Mouse (Mus musculus): ENCODE data around the gene Kdm2b. TPM values are rescaled to one million over a fixed set of nuclear protein-coding genes. Genes with fewer than 3 reads are reported as not detected.
A peak's percentile ranks its signal among the peaks of the same experiment; 100 is the strongest.

Kdm2b gene
- polyA plus RNA-seq, 1 experiment from 2014 or later: 62.5 TPM

GRCm38 (mm10) chr5:122890396-122890795 is 99.2 kb downstream of the Kdm2b start:
- Histone ChIP-seq H3K4me2 (ENCODE audit: low read length) (no peak overlapping the region), H3K27ac (no peak overlapping the region), H3K9ac (ENCODE audit: low read depth, low read length) (no peak overlapping the region), H3K4me3 (replicated peaks; ENCODE audit: low read depth, low read length) (no peak overlapping the region), H3K27me3 (ENCODE audit: insufficient read depth, low read length) (no peaks in the 10 kb centered on the region), H3K36me3 (ENCODE audit: insufficient read depth, low read length) (0 out of 2 replicates have a peak, but pooled peaks cover 3% of the 10 kb centered on the region), H3K9me3 (replicated peaks; ENCODE audit: low read length) (no peaks in the 10 kb centered on the region), H3K4me1 (replicated peaks; ENCODE audit: insufficient read depth, low read length) (peaks cover 16% of the 10 kb centered on the region; the same call in 1 of the 2 replicates)
- no peak for ATAC-seq (replicated peaks; ENCODE audit: low FRiP score, low read depth)
- no peak for TF ChIP-seq CTCF (IDR thresholded peaks at IDR 0.05; ENCODE audit: low read depth)
- DNase-seq (ENCODE audit: low spot score): no peak
- WGBS: 44% methylated on average over 2 of the region's 2 CpGs

DNA sequence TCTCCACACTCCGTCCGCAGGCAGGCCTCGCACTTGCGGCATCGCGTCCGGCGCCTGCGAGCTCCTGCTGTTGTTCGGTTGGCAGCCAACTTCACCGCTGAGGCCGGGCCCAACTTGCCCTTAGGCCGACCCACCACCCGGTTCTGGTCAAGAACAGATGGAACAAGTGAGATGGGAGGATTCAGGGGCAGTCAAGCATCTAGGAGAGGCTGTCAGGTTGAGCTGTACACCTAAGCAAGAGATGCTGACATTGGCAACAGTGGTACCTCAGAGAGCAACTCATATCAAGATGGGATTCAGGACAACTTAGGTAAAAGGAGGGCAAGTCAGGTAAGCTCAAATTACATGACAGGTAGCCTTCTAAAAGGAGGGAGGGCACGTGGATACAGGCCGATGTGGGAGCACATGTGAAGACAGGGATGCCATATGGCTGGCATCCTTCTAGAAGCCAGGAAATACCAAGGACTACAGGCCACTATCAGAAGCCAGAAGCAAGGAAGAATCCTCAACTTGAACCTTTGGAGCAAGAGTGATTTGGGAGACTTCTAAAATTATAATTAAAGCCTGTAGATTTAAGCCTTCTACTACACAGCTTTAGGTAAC is 100.9 kb downstream of the Kdm2b start:
- 73% methylated on average over 16 of the region's 16 CpGs for WGBS
- TF ChIP-seq CTCF (IDR thresholded peaks at IDR 0.05; ENCODE audit: low read depth): no peak
- no peak overlapping the region for H3K9ac ChIP-seq (ENCODE audit: low read depth, low read length)
- no peak overlapping the region for H3K4me3 ChIP-seq (replicated peaks; ENCODE audit: low read depth, low read length)
- H3K36me3 ChIP-seq (ENCODE audit: insufficient read depth, low read length): 0 out of 2 replicates have a peak, but pooled peaks cover 3% of the 10 kb centered on the region
- DNase-seq (ENCODE audit: low spot score) (no peak), ATAC-seq (replicated peaks; ENCODE audit: low FRiP score, low read depth) (no peak)
- no peaks in the 10 kb centered on the region for H3K9me3 ChIP-seq (replicated peaks; ENCODE audit: low read length)
- H3K4me2 ChIP-seq (ENCODE audit: low read length): no peak overlapping the region
- H3K4me1 ChIP-seq (replicated peaks; ENCODE audit: insufficient read depth, low read length): peaks cover 27% of the 10 kb centered on the region; the same call in 1 of the 2 replicates
- peak overlapping the region; percentile 47 for H3K27ac ChIP-seq
- no peaks in the 10 kb centered on the region for H3K27me3 ChIP-seq (ENCODE audit: insufficient read depth, low read length)

DNA sequence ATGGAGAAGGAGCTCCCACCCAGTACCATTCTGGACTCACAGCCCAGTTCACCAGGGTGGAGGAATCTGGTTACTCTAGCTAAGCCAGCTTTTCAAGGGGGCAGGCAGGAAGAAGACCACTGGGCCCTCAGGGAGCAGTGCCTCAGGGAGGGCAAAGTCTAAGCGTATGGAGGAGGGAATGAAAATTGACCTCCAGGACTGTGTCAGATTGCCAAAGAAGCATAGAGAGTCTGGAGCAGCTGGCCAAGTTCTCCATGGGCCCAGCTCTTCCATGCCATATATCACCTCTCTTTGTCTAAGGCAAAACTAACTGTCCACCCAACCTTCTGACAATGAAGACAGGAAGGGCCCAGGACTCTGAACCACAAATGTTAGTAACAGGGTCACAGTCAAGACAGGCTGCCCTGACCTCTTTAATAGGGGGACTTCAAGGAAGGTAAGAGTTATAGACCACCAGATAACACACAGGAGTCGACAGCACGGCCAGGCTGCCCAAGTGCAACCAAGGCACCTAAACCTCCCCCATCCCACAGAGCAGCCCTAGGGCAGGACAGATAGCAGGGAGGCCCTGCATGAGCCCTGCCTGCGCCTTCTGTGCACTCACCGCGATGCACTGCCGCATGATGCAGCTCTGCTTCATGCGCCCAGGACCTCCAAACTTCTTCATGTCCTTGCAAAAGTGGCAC is 101.6 kb downstream of the Kdm2b start:
- Histone ChIP-seq H3K4me2 (ENCODE audit: low read length) (no peak overlapping the region), H3K9ac (ENCODE audit: low read depth, low read length) (no peak overlapping the region), H3K4me1 (replicated peaks; ENCODE audit: insufficient read depth, low read length) (peaks cover 30% of the 10 kb centered on the region; the same call in 1 of the 2 replicates), H3K27me3 (ENCODE audit: insufficient read depth, low read length) (no peaks in the 10 kb centered on the region), H3K4me3 (replicated peaks; ENCODE audit: low read depth, low read length) (no peak overlapping the region), H3K36me3 (ENCODE audit: insufficient read depth, low read length) (0 out of 2 replicates have a peak, but pooled peaks cover 3% of the 10 kb centered on the region), H3K9me3 (replicated peaks; ENCODE audit: low read length) (no peaks in the 10 kb centered on the region), H3K27ac (peak overlapping the region; percentile 47)
- TF ChIP-seq CTCF (IDR thresholded peaks at IDR 0.05; ENCODE audit: low read depth): no peak
- DNase-seq (ENCODE audit: low spot score): no peak
- peak; percentile 54; the same call in 1 of the 2 replicates for ATAC-seq (replicated peaks; ENCODE audit: low FRiP score, low read depth)
- WGBS: 42% methylated on average over 8 of the region's 8 CpGs

DNA sequence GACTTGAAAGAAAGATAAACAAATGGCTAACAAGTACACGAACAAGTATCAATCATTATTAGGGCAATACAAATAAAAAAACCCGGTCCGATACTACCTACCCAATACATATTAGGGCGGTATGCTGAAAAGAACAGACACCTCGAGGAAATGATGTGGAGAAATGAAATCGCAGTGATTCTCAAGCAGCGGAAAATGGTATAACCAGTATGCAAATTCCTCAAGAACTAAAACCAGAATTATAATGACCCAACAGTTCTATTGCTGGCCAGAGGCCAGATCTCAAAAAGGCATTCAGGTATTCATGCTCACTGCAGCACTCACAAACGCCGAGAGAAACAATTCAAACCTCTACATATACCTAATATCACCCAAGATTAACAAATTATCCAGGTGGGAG is 102.6 kb downstream of the Kdm2b start:
- Histone ChIP-seq H3K4me2 (ENCODE audit: low read length) (no peak overlapping the region), H3K4me1 (replicated peaks; ENCODE audit: insufficient read depth, low read length) (peaks cover 30% of the 10 kb centered on the region; the same call in 1 of the 2 replicates), H3K36me3 (ENCODE audit: insufficient read depth, low read length) (0 out of 2 replicates have a peak, but pooled peaks cover 3% of the 10 kb centered on the region), H3K27ac (no peak overlapping the region), H3K9ac (ENCODE audit: low read depth, low read length) (no peak overlapping the region), H3K4me3 (replicated peaks; ENCODE audit: low read depth, low read length) (no peak overlapping the region), H3K27me3 (ENCODE audit: insufficient read depth, low read length) (no peaks in the 10 kb centered on the region), H3K9me3 (replicated peaks; ENCODE audit: low read length) (no peaks in the 10 kb centered on the region)
- 74% methylated on average over 9 of the region's 9 CpGs for WGBS
- TF ChIP-seq CTCF (IDR thresholded peaks at IDR 0.05; ENCODE audit: low read depth): no peak
- no peak for DNase-seq (ENCODE audit: low spot score)
- no peak for ATAC-seq (replicated peaks; ENCODE audit: low FRiP score, low read depth)

- peak; percentile 44 for DNase-seq (ENCODE audit: low spot score)
Measured at GRCm38 (mm10) chr5:122884594-122885348, 104.9 kb downstream of the Kdm2b start.

GRCm38 (mm10) chr5:122883652-122884235 is 105.9 kb downstream of the Kdm2b start:
- no peak overlapping the region for H3K4me2 ChIP-seq (ENCODE audit: low read length)
- DNase-seq (ENCODE audit: low spot score) (no peak), ATAC-seq (replicated peaks; ENCODE audit: low FRiP score, low read depth) (no peak)
- no peak for TF ChIP-seq CTCF (IDR thresholded peaks at IDR 0.05; ENCODE audit: low read depth)
- WGBS: 38% methylated on average over 2 of the region's 2 CpGs
- H3K9ac ChIP-seq (ENCODE audit: low read depth, low read length): no peak overlapping the region
- H3K27ac ChIP-seq: no peak overlapping the region
- no peaks in the 10 kb centered on the region for H3K9me3 ChIP-seq (replicated peaks; ENCODE audit: low read length)
- H3K4me3 ChIP-seq (replicated peaks; ENCODE audit: low read depth, low read length): no peak overlapping the region
- peaks cover 11% of the 10 kb centered on the region; the same call in 1 of the 2 replicates for H3K36me3 ChIP-seq (ENCODE audit: insufficient read depth, low read length)
- no peaks in the 10 kb centered on the region for H3K27me3 ChIP-seq (ENCODE audit: insufficient read depth, low read length)
- peaks cover 30% of the 10 kb centered on the region; the same call in 1 of the 2 replicates for H3K4me1 ChIP-seq (replicated peaks; ENCODE audit: insufficient read depth, low read length)

More at GRCm38 (mm10) chr5:122884594-122885348, 104.9 kb downstream of the Kdm2b start:
- 36% methylated on average over 7 of the region's 7 CpGs for WGBS
- no peak overlapping the region for H3K4me2 ChIP-seq (ENCODE audit: low read length)
- no peak for TF ChIP-seq CTCF (IDR thresholded peaks at IDR 0.05; ENCODE audit: low read depth)
- H3K36me3 ChIP-seq (ENCODE audit: insufficient read depth, low read length): peaks cover 9% of the 10 kb centered on the region; the same call in 1 of the 2 replicates
- H3K4me1 ChIP-seq (replicated peaks; ENCODE audit: insufficient read depth, low read length): peaks cover 30% of the 10 kb centered on the region; the same call in 1 of the 2 replicates
- H3K27me3 ChIP-seq (ENCODE audit: insufficient read depth, low read length): no peaks in the 10 kb centered on the region
- no peak overlapping the region for H3K4me3 ChIP-seq (replicated peaks; ENCODE audit: low read depth, low read length)
- no peak overlapping the region for H3K9ac ChIP-seq (ENCODE audit: low read depth, low read length)
- H3K27ac ChIP-seq: no peak overlapping the region
- no peaks in the 10 kb centered on the region for H3K9me3 ChIP-seq (replicated peaks; ENCODE audit: low read length)
- ATAC-seq (replicated peaks; ENCODE audit: low FRiP score, low read depth): no peak
